Mouse (Mus musculus) cortical plate, adult 2 months (tissue): ENCODE data around the gene Trim30b. TPM values are rescaled to one million over a fixed set of nuclear protein-coding genes. Genes with fewer than 3 reads are reported as not detected.
"Not testable (repeated sequence)": the region's sequence is repeated elsewhere in the genome, so short reads cannot be mapped to it uniquely, and the experiment has no call there.

Source experiments
- H3K27ac ChIP-seq: fragments of 200-500 bp; 2 replicates; pipeline ENCODE4 v1.5.1; 2012; ENCODE audit warnings: low read length, control low read depth, inconsistent platforms; ENCODE audit not compliant: insufficient read depth
- H3K4me1 ChIP-seq: fragments of 200-500 bp; 2 replicates; pipeline ENCODE4 v1.6.1; 2011; ENCODE audit warnings: low read length; ENCODE audit not compliant: control insufficient read depth, insufficient read depth
- H3K4me3 ChIP-seq: fragments of 200-500 bp; 2 replicates; pipeline ENCODE4 v1.5.1; 2011; ENCODE audit warnings: mild to moderate bottlenecking, low read length, control low read depth; ENCODE audit not compliant: insufficient read depth
- CTCF ChIP-seq: fragments of 200-500 bp; IDR thresholded peaks from 2 replicates; pipeline ENCODE4 v1.5.1; 2011; ENCODE audit warnings: mild to moderate bottlenecking, control low read depth, low read length; ENCODE audit not compliant: insufficient read depth; ENCODE audit errors: extremely low read depth
- POLR2A ChIP-seq: fragments of 200-500 bp; IDR thresholded peaks from 2 replicates; pipeline ENCODE4 v1.6.1; 2011; ENCODE audit warnings: mild to moderate bottlenecking, low read length, control low read depth; ENCODE audit not compliant: insufficient read depth; ENCODE audit errors: extremely low read depth
- polyA plus RNA-seq: library from polyadenylated mRNA; depleted of rRNA; stranded (reverse); fragments of >200 nt; gene quantifications from 2 replicates; pipeline ENCODE4 v1.2.3, GENCODE M21; 2012; rRNA removed

Gene Trim30b
- polyA plus RNA-seq, 1 experiment = 0.10 TPM

- no peak for TF ChIP-seq POLR2A
- no peak for TF ChIP-seq CTCF
- H3K27ac ChIP-seq = no peak overlapping the region
- H3K4me1 ChIP-seq = no peaks in the 10 kb centered on the region
- no peak overlapping the region for H3K4me3 ChIP-seq
These were observed 47.7 kb downstream of the Trim30b start for GRCm38 (mm10) chr7:104322028-104322427.

DNA sequence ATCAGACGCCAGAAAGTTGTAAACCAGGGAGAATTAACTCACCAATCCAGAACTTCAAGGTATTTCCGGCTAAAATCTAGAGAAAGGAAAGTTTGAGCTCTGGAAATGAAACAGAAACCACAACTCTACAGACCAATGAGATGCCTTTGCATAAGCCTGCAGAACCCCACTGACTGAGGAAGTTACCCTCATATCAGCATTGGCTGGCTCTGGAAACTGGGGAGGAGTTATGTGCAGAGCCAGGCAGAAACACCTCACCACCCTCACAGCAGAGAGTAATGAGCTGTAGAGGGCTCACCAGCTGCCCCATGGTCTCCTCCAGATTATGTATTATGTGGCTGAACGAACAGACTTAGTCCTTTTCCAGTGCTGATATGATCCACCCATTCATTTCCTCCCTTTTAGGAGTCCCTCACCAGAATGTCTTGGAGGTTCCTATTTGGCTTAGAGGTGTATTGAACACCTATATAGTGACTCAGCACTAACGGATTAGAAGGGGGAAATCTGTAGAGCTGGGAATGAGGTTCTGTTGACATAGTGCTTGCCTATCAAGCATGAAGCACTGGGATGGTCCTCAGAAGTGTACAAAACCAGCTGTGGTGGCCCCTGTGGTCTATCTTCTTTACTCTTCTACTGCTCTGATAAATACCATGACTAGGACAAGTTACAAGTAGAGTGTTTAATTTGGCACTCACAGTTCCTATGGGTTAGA, 54.2 kb downstream of the Trim30b start, which contains the start of gene Trim12a:
Gene Trim12a (minus strand): TSS at position 98 of the 712 bp plus-strand sequence.
- 0 out of 2 replicates have a peak within 1 kb of the TSS, but pooled peaks have one; percentile 46 for H3K27ac ChIP-seq
- not testable (repeated sequence) for H3K4me3 ChIP-seq, H3K4me1 ChIP-seq

DNA sequence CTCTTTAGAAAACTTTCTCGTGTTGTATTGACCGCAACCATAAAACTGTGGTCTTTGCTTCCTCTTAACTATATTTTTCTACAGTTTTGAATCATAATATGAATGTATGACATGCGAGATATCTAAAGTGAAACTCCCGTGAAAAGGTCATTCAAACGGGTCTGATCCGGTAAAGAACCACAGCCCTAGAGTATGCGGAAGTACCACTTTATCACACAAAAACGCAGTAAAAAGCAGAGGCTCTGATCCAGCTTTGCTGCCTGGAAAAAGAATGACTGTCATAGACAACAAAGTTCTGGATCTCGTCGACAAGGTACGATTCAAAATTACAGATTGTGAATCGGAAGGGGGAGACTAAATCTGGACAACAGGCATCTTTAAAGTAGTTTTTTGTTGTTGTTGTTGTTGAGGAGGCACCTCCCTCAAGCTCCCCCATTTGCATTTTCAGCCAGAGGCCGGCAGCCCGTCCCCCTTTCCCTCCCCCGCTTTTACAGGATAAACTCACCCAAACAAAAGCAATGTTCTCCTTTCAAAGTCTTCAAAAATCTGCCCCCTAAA, 54.8 kb downstream of the Trim30b start:
- TF ChIP-seq POLR2A (no peak), CTCF (no peak)
- Histone ChIP-seq H3K4me1 (no peaks in the 10 kb centered on the region), H3K4me3 (no peak overlapping the region), H3K27ac (0 out of 2 replicates have a peak overlapping the region, but pooled peaks have one; percentile 46)

Other genes starting within 250 kb of the Trim30b start
- not detected in 2 replicates for gene Ubqln5, start 240.1 kb downstream of the Trim30b start, polyA plus RNA-seq
- not detected in 2 replicates for gene Olfr643, start 232.5 kb downstream of the Trim30b start, polyA plus RNA-seq
- not detected in 2 replicates for gene Ubqln3, start 226.6 kb downstream of the Trim30b start, polyA plus RNA-seq
- not detected in 2 replicates for gene Ubqlnl, start 219.3 kb downstream of the Trim30b start, polyA plus RNA-seq
- gene Olfm5, start 205.1 kb downstream of the Trim30b start, polyA plus RNA-seq = 0.04 TPM in 1 of 2 replicates, not detected in the other
- 0.15 and 0.19 TPM in 2 replicates for gene Olfr648, start 186.5 kb downstream of the Trim30b start, polyA plus RNA-seq
- gene Olfr649, start 173.9 kb downstream of the Trim30b start, polyA plus RNA-seq = not detected in 2 replicates
- 0.38 and 0.57 TPM in 2 replicates for gene Trim6, start 151.1 kb downstream of the Trim30b start, polyA plus RNA-seq
- gene Trim34a, start 125.4 kb downstream of the Trim30b start, polyA plus RNA-seq = 2.8 and 3.4 TPM in 2 replicates
- gene Trim5, start 81.8 kb downstream of the Trim30b start, polyA plus RNA-seq = 0.42 and 0.47 TPM in 2 replicates
- 4.7 and 4.9 TPM in 2 replicates for gene Trim12a, start 54.4 kb downstream of the Trim30b start, polyA plus RNA-seq
- 0.06 and 0.08 TPM in 2 replicates for gene Trim34b, start 40.4 kb downstream of the Trim30b start, polyA plus RNA-seq
- gene Trim12c, start 16.5 kb downstream of the Trim30b start, polyA plus RNA-seq = 1.5 and 1.6 TPM in 2 replicates
- gene Trim30c, start 31.0 kb upstream of the Trim30b start, polyA plus RNA-seq = 0.11 and 0.17 TPM in 2 replicates
- 2.0 and 2.6 TPM in 2 replicates for gene Trim30a, start 95.3 kb upstream of the Trim30b start, polyA plus RNA-seq
- 1.3 and 1.5 TPM in 2 replicates for gene Trim30d, start 138.0 kb upstream of the Trim30b start, polyA plus RNA-seq
- gene Olfr651, start 180.2 kb upstream of the Trim30b start, polyA plus RNA-seq = not detected in 2 replicates
- not detected in 2 replicates for gene Olfr652, start 191.0 kb upstream of the Trim30b start, polyA plus RNA-seq
- gene Olfr653, start 207.4 kb upstream of the Trim30b start, polyA plus RNA-seq = not detected in 2 replicates
- gene Olfr654, start 217.1 kb upstream of the Trim30b start, polyA plus RNA-seq = not detected in 2 replicates
- not detected in 2 replicates for gene Olfr655, start 231.9 kb upstream of the Trim30b start, polyA plus RNA-seq
- not detected in 2 replicates for gene Olfr656, start 244.1 kb upstream of the Trim30b start, polyA plus RNA-seq